Mouse (Mus musculus): ENCODE measurements around the gene 1700013F07Rik.
"Not testable (repeated sequence)": the region's sequence is repeated elsewhere in the genome, so short reads cannot be mapped to it uniquely, and the experiment has no call there.

1700013F07Rik gene

DNA sequence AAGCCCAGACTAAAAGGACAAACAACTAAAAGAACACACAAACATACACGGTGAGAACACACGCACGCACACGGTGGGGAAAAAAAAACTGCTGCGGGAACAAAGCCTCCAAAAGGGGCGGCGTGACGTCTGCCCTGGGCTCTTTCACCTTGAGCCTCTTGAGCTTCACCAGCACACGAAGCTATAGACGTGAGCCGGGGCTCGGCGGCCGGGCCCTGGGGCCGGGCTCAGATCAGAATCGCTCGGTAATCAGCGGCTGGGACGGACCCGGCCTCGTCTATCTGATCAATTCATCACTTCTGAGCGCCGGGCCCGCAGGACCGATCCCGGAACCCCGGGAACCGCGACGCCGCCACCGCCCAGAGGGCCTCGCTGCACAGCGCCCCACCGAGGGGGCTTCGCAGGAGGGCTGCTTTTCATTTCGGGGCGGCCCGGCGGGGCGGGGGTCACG, 20.2 kb downstream of the 1700013F07Rik start:
- no peak for DNase-seq

DNA sequence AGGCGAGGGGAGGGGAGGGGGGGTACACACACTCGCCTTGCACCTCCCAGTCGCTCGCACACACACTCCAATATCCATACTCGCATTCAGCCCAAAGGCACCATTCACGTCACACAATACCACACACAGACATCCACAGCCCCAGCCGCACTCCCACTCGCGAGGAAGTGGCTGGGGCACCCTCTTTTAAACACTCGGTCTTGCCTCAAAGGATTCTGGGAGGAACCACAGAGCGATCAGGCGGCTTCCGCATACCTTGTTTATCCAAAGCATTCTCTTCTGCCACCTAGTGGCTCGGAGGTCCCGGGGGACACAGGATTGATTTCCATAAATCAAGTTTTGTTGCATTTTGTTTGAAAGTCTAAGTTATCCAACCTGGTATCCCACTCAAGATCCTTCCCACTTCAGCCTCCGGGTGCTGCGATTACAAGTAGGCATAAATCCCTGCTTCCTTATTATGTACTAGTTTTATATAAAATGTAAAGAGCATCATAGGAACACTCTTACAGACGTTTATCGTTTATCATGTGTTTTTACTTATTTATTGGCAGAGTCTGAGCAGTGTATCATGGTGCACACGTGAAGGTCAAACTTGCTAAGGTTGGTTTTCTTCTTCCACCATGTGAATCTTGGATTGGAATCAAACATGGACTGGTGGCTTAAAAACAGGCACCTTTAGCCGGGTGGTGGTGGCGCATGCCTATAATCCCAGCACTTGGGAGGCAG, 20.8 kb downstream of the 1700013F07Rik start:
- DNase-seq = peak; percentile 92 to 95

DNA sequence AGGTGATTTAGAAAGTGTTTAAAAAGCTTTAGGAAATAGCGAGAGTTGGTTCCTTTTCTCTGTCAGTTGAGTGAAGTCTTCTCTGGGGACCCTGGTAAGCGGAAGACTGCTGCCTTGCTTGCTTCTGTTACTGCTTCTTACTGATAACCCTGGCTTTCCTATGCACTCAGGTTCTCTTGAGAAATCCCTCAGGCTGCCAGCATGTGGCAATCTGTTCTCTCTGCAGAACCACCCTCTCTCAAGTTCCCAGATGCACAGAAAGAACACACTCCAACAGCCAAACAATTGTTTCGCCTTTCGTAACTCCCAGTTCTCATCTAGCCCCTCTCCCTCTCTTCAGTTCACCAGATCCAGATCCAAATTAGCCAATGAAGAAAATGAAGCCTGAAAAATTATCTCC, 23.9 kb downstream of the 1700013F07Rik start:
- no peak for DNase-seq

DNA sequence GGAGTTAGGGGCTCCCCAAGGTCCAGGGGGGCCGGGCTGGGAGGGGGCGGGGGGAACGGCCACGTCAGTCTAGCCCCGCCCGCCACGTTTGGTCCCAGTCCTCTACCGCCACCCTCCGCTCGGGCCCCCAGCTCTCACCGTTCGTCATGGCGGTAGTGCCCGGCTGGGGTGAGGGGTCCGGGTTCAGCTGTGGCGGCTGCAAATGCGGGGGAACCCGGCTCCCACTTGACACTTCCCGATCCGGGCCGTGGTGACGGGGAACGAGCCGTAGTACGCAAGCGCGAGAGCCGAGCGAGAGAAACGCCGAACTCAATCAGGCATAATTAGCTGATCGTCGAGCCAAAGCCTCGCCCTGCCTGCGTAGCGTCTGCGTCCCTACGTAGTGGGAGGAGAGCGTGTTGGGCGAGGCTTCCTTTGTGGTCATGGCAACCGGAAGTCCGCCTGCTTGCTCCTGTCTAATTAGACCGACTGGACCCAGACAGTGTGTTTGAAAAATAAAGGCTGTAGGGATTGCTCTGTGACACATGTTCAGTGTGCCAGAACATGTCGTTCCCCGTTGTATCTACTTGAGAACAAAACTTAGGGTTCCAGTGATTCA, 28.3 kb downstream of the 1700013F07Rik start, which contains the start of gene Tmem167b:
TSS of gene Tmem167b (minus strand) at position 334 of the 598 bp plus-strand sequence.
- DNase-seq = peak; percentile 97 to 98

DNA sequence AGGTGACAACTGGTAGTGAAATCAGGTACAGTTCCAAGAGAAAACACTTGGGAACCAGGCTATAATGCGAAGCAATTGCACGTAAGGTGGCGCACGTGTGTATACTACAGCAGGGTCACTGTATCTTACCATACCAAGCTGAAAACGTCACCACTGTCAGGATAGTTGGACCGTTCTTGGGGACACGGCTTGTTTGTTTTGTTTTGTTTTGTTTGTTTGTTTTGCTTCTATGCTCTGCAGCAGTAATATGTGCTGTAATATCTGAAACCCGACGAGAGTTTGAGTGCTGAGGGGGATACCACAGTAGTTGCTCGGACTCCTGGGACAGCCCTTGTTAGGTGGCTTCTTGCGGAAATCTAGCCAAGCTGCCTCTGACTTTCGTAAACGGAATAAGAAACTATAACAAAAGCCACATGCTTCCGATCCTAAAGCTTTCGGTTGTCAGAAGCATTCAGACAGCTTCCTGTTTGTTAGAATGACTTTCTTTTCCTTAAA, 28.9 kb downstream of the 1700013F07Rik start:
- DNase-seq = peak in 1 of 2 experiments; percentile 53

DNA sequence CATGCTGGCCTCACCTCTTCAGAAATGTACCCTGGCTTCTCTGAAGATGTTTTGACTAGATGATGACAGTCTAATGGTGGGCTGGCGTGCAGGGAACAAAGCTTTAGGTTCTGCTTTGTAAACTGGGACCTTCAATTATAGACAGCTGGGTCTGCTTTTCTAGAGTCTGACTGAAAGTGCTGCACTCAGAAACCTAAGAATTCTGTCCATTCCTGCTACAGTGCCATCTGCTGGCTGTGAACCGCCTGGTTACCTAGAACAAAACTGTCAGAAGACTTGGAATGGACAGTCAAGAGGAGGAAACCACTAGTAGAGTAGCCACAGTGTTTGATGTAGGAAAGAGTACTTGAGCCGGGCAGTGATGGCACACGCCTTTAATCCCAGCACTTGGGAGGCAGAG, 29.4 kb downstream of the 1700013F07Rik start:
- DNase-seq = peak; percentile 82 to 91

DNA sequence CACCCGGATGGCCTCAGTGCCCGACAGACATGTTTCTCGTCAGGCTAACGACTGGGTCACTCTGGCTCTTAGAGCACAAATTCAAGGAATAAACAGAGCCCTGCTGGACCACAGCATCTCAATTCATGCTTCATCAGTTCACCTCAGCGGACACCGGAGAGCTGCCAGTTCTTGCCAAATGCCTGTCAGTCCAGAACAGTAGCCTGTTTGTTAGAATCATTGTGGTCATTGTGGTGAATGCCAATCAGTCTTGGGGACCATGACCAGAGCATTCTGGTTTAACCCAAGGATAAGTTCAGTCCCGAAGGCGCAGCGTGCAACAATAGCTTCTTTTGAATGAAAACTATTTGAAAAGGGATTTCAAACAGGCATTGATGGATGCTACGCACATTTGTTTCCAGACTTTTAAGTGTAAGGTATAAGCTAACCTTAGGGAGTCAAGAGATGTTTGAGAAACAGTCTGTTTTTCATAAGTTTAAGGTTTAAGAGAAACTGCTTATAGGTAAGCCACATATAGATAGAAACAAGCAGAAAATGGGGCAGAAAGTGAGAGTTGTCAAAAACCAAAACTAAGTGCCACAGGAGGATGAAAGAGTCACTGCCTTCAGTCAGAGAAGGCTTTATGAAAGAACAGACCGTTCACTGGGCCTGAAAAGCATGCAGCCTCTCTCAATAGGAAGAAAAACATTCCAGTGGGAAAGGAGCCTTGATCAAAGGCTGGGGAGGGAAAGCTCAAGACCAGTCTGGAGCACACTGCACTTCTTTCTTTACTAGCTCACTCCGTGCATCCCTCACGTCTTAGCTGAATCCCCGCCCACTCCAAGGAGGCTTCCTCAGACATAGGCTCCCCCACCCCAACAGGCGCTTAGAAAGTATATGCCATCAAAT, 34.3 kb downstream of the 1700013F07Rik start:
- DNase-seq = no peak

DNA sequence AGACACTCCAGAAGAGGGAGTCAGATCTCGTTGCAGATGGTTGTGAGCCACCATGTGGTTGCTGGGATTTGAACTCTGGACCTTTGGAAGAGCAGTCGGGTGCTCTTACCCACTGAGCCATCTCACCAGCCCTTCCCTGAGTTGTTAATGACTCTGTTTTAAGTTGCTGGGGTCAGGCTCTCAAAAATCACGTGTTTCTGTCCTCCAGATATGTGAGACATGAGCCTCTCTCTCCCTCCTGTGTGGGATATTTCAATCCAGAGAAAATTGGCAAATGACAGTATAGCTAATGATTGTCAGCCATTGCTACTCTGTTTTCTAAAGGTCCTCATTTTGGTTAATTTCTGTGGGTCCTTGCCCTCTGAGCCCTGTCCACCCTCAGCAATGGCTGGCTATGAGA, 35.7 kb downstream of the 1700013F07Rik start:
- not testable (repeated sequence) for DNase-seq

DNA sequence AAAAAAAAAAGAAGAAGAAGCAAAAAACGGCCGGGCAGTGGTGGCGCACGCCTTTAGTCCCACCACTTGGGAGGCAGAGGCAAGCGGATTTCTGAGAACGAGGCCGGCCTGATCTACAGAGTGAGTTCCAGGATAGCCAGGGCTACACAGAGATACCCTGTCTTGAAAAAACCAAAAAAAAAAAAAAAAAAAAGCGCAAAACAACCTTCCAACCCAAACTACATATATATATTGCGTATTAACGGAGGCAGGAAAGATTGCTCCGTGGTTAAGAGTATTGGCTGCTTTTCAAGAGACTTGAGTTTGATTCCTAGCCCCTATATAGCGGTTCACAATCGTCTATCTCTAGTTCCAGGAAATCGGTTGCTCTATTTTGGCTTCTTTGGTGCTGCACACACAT, 36.9 kb downstream of the 1700013F07Rik start:
- DNase-seq = no peak

DNA sequence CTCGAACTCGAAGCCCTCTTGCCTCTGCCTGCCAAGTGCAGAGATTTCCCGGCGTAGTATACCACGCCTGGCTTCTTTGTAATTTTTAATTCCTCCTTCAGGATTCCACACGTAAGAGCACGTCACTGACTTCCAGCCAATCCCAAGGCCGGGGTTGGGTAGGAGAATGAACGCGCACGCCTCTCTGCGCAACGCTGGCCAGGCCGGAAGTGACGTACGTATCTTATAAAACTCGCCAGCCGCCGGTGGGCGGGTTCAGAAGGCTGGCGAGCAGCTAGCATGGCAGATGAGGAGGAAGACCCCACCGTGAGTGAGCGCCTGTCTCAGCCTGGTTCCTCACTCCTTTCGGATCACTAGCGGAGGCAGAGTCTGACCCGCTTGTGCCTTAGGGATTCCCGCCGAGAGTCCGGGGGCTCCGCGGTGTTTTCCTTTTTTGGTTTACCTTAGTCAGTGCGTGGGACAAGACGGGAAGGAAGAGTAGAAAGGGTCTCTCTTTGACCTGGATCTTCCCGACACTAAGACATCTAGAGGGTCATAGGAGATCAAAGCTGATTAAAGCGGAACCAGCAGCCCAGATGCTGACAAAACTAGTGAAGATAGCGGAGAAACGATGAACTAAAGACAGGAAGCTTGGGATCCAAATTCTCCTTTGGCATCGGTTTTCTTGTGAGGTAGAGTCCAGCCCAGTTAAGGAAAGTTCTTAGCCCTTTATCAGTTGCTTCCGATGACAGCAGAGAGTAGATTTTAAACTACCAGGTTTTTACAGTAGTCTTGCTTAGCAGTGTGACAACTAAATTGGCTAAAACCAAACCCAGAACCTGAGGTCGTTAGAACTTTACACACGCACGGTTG, 37.7 kb downstream of the 1700013F07Rik start, which contains the start of gene Taf13:
TSS of gene Taf13 (plus strand) at position 256 of the 852 bp plus-strand sequence.
- DNase-seq = peak; percentile 97

DNA sequence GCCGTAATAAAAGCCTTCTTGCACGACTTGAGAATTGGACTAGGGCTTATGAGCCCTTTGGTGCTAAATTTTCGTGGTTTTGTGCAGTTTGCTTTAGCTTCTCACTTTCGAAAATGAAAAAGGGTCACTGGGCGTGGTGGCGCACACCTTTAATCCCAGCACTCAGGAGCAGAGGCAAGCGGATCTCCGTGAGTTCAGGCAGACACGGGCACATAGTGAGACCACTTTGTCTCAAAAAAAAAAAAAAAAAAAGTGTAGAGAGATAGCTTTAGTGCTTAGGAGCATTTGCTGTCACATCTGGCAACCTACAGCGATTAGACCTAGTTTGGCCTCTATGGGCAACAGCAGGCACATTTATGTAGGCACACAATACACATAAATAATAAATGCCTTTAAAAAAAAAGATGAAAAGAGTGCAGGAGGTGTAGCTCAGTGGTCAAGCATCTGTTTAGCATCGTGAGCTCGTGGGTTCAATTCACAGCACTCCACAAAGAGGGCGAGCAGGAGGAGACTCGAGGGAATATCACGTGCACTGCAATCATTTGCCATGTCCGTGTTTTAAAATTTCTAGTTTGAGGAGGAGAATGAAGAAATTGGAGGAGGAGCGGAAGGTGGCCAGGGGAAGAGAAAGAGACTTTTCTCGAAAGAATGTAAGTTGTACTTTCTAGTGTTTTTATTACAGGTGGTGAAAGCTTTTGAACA, 38.5 kb downstream of the 1700013F07Rik start:
- no peak for DNase-seq

DNA sequence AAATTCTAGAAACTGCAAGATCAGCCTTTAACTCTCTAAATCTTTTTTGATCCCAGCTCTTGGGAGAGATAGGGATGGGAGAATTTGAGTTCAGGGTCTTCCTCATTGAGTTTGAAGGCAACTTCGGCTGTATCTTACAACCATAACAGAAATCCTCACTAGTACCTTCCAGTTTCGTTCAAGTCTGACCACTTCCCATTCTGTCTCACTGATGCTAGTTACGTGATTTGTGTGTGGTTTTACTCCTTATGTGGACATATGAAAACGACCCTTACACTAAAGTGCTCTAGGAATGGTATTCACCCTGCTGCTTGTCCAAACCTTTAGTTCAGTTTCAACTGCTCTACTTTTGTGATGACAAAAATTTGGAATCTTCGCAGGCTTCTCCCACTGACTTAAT, 40.1 kb downstream of the 1700013F07Rik start:
- no peak for DNase-seq

DNA sequence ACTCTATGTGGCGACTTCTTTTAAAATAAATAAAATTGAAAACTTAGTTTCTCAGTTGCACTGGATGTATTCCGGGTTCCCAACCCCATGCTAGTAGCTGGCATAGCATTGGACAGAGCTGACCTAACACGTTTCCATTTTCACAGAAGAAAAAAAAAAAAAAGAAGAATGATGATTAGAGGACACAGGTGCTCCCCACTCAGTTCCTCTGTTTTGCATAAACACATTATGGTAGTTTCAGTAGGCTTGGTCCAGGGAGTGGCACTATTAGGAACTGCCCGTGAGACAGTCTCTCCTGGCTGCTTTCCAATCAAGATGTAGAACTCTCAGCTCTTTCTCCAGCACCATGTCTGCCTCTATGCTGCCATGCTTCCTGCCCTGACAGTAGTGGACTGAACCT, 50.6 kb downstream of the 1700013F07Rik start:
- DNase-seq = no peak

DNA sequence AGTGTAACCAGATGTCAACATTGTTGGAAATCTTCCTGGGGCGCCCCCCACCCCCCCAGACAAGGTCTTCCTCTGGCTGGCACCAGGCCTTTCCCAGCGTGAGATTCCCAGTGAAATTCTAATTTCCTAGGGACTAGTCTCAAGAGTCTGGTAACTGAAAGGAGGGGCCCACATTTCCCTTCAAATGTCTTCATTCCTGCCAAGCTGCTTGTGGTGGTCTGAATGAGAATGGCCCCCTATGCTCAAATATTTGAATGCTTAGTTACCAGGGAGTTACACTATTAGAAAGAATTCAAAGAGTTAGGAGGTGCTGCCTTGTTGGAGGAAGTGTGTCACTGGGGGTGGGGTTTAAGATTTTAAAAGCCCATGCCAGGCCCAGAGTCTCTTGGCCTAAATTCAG, 54.5 kb downstream of the 1700013F07Rik start:
- no peak for DNase-seq

DNA sequence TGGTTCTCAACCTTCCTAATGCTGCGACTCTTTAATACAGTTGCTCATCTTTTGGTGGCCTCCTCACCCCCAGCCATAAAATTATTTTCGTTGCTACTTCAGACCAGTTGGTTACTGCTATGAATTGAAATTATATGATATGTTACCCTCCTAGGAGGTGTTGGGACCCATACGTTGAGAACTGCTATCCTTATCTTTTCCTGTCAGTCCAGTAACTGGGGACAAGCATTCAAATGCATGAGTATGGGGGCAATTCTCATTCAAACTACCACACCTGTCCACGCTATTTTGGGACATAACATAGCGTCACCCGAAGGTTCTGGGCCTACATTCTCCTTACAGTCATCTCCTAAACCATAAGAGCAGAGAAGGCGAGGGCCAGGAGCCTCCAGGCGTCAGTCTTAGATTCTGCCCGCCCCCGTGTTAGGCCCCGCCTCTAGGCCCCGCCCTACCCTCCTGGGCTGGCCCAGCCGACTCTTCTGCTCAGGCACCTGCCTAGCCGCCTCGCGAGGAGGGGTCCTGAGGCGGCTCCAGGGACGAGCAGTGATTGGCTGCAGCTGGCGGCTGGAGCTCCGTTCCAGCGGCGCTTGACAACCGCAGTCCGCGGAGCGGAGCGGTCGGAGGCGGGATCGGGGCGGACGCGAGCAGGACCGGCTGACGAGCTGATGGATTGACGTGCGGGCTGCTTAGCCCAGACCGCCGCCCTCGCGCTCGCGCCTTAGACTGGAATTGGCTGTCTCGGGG, 57.0 kb downstream of the 1700013F07Rik start, which contains the start of gene Wdr47:
TSS of gene Wdr47 (plus strand) at position 494 of the 744 bp plus-strand sequence.
- DNase-seq = peak; percentile 94 to 96

DNA sequence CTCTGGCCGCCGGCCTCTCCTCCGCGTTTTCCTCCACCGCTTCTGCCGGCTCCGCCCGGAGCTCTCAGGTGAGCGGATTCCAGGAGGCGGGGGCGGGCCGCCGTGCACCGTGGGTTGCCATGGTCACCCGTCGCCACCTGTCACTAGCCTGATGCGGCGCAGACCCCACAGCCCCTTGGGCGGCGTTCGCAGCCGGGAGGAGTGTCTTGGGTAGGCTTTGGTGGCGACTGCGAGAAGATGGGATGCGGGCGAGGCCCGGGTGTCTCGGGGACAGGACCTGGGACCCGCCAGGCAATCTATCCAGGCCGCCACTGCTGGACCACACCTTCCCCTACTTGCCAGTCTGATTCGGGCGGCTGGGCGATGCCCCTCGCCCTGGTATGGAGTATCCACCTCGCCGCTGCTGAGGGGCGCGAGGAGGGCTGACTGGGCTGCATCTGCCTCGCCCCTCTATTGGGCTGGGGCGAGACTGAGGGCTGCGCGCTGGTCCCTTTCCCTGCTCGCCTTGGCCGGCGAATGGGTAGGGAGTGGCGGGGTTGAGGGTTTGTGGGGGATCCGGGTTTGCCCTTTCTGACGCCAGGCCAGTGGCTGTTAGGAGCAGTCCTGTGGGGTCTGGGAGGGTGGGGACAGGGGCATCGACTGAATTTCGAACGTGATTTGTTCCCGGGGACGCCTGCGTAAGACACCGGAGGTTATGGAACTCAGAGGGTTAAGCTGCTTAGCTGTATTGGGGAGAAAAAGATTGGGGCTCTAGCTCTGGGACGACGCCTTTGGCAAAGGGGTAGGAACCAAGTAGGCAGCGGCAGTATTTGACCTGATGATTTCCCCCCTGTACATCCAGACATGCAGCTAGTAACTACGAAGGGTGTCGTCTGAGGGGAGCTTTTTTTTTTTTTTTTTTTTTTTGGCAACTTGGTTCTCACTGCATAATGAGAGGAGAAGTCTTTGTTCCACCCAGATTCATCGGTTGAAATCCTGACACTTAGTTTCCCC, 57.9 kb downstream of the 1700013F07Rik start:
- DNase-seq = peak in 1 of 2 experiments; percentile 54

Data from cerebellum, postnatal 25 days (tissue).